Mouse (Mus musculus) ES-Bruce4 (cell line): ENCODE measurements at regions not wholly inside any gene's neighbourhood (a gene's known extent, or its start where the extent isn't known, plus 50 kb on each side); places are given as distances from the start of the nearest gene placed in this dataset.

Experiments used
- CTCF ChIP-seq: IDR thresholded peaks from one replicate; pipeline ENCODE4 v1.8.1; 2011; ENCODE audit warnings: low read depth, low read length
- EP300 ChIP-seq: IDR thresholded peaks from 2 replicates; pipeline ENCODE4 v1.6.1; 2011; ENCODE audit warnings: low read depth, low read length; ENCODE audit not compliant: insufficient read depth
- POLR2A ChIP-seq: IDR thresholded peaks from one replicate; pipeline ENCODE4 v1.8.1; 2011; ENCODE audit warnings: low read length; ENCODE audit not compliant: insufficient read depth

- TF ChIP-seq CTCF (no peak), POLR2A (no peak), EP300 (no peak)
These were observed 66.1 kb upstream of the Haao start for GRCm38 (mm10) chr17:83913711-83914415.
